Mouse (Mus musculus): ENCODE results near the gene Zfp462. TPM values are rescaled to one million over a fixed set of nuclear protein-coding genes. Genes with fewer than 3 reads are reported as not detected.

The Zfp462 gene
- total RNA-seq, 2 experiments from 2014 or later, result 66.6 to 72.6 TPM

DNA sequence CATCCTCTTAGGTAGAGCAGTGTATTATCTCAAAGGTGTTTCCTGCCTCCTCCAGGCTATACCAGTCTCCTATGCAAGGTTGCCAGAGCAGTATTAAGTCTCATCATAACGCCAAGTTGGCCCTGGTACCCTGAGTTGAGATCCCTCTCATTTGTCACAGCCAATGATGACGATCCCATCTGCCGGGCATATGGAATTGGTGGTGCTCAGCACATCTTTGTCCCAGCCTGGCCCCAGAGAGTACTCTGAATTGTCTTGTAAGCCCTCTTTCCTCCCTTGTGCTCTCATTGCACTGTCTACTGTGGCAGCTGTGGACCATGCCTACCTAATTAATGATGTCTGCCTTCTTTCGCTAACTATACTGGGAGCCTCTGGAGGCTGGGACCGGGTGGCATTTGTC, 126.7 kb downstream of the Zfp462 start:
- no peak for DNase-seq (ENCODE audit: extremely low spot score in 1 of 2, low spot score in 2 of 2)
- intact Hi-C loops (cut with DNase I), result no loop called here

DNA sequence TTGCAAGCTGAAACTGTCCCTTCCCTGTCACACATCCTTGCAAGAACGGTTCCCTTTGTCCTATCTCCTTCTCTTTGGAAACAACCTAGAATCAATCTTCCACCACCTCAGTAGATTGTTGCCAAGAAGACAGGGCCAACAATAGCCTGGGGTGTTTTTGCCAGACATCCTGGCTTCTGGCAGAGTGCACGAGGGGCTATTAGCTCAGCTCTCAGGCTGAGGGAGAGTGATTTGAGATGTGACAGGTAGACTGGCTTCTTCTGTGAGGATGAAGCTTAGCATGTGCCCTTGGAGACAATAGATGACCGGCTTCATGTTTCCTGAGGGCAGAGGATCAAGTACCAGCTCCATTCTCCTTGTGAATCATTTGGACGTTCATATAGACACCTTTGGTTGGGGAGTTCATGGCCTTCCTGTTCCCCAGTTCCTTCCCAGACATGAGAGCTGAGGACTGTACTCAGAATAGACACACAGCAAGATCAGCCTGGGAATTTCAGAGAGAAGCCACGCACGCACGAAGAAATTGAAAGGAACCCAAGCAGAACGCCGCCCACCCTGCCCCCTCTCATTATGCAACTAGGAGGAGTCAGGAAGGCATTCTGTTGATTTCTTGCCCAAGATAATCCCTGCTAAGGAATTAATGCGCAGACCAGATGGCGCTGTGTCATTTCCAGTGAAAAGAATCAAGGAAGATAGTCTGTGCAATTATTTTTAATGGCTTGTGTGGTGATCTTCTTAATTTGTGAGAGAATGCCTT, 132.5 kb downstream of the Zfp462 start:
- peak; percentile 42 to 61 for DNase-seq (ENCODE audit: extremely low spot score in 1 of 2, low spot score in 2 of 2)
- intact Hi-C loops (cut with DNase I), result no loop called here

GRCm38 (mm10) chr4:55077902-55078716, 133.3 kb downstream of the Zfp462 start:
- intact Hi-C loops (cut with DNase I), result no loop called here
- no peak for DNase-seq (ENCODE audit: extremely low spot score in 1 of 2, low spot score in 2 of 2)

- intact Hi-C loops (cut with DNase I), result no loop called here
- DNase-seq (ENCODE audit: extremely low spot score in 1 of 2, low spot score in 2 of 2), result no peak
These were observed 134.2 kb downstream of the Zfp462 start for GRCm38 (mm10) chr4:55079056-55079455.

DNA sequence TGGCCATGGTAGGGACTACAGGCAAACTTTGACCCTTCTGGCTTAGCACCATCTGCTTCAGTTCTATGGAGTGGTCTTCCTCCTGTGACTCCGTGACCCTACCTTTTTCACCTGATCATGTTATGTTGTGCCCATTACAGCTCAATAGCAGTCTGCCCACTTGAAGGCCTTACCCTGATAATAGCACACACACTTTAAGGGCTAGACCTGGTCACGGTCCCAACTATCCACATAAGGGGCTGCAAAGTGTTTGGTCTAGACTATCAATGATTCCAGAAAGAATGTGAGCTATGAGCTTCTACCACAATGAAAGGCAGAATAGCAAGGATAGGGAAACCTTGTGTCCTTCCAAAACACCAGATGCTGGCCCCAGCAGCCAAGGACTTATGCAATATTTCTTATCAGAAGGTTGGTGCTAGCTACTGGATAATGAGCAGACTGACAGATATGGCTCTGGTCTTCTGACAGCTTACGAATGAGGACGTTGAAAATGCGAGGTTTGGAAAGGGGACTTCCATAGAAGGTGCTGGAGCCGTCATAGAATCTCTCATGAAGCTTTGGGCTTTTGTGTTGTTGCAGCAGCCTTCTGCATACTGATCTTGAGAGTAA, 139.3 kb downstream of the Zfp462 start:
- no peak for DNase-seq (ENCODE audit: extremely low spot score in 1 of 2, low spot score in 2 of 2)
- intact Hi-C loops (cut with DNase I), result no loop called here

DNA sequence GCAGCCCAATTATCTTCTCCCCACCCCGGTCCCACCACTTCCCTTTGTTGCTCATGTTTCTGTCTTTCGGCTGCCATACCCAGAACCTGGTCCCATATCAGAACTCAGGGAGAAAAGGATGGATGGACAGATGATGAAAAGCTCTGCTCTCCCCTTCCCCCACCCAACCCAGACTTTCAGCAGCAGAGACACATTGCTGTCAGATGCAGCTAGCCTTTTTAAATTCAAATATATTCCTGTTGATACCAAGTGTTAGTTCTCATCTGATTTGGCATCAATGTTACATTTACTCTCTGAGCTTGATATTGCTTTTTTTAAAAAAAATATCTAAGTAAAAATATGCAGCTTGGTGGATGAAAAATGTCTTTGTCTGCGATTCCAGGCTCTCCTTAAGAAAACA, 143.3 kb downstream of the Zfp462 start:
- intact Hi-C loops (cut with DNase I), result no loop called here
- DNase-seq (ENCODE audit: extremely low spot score in 1 of 2, low spot score in 2 of 2), result no peak

DNA sequence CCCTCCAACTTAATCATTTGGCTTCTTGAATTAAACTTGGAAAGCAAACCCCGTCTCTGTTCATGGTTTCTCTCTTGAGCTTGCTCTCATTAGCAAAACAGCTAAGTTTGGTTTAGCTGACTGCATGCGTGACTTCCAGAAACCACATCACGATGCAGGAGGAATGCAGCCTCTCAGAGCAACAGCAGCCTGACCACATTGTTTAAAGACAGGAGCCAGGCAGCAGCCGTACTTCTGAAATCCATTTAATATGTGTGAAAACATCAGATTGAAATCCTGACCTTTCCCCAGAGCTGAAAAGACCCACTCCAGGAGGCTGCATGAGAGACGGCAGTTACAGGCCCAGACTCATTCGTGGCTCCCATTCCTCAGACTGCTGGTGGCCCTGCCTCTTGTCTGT, 144.1 kb downstream of the Zfp462 start:
- intact Hi-C loops (cut with DNase I), result no loop called here
- no peak for DNase-seq (ENCODE audit: extremely low spot score in 1 of 2, low spot score in 2 of 2)

GRCm38 (mm10) chr4:55097157-55097556, 152.3 kb downstream of the Zfp462 start:
- DNase-seq (ENCODE audit: extremely low spot score in 1 of 2, low spot score in 2 of 2), result no peak
- intact Hi-C loops (cut with DNase I), result no loop called here

DNA sequence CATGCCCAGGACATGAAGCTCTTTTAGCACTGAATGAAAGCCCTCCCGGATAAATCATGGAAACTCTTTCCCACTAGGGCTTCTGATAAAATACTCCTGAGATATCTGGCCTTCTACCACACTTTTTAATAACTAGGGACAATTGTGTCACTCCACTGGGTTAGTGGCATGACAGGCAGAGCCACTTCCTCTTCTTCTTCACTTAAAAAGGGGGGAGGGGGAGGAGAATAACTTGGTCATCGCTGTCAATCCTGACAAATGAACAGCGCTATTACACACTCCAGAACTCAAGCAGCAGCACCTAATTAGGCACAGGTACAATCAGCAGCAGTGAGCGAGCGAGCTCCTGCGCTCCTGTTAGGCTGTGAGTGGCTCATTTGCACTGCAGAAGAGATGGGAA, 153.5 kb downstream of the Zfp462 start:
- intact Hi-C loops (cut with DNase I), result no loop called here

GRCm38 (mm10) chr4:55100851-55101250, 156.0 kb downstream of the Zfp462 start:
- intact Hi-C loops (cut with DNase I), result no loop called here

More for the DNA sequence above, 153.5 kb downstream of the Zfp462 start:
- DNase-seq (ENCODE audit: extremely low spot score in 1 of 2, low spot score in 2 of 2), result no peak

DNA sequence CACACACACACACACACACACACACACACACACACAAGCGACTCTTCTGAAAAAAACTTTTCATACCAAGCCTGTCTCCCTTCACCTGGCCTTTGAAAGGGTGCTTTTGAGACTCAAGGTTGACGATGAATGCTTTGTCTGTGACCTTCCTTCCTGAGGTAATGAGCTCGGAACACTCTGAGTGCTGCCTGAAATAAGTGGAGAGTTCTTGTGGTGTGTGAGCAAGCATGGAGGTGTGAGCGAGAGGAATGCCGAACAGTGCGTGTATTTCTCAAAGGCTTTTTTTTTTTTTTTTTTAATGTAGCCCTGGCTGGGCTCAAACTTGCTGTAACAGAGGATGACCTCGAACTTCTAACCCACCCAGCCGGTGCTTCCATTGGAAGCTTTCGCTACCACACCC, 156.8 kb downstream of the Zfp462 start:
- intact Hi-C loops (cut with DNase I), result no loop called here
- DNase-seq (ENCODE audit: extremely low spot score in 1 of 2, low spot score in 2 of 2), result no peak

More at GRCm38 (mm10) chr4:55100851-55101250, 156.0 kb downstream of the Zfp462 start:
- DNase-seq (ENCODE audit: extremely low spot score in 1 of 2, low spot score in 2 of 2), result no peak

GRCm38 (mm10) chr4:55102382-55102781, 157.5 kb downstream of the Zfp462 start:
- DNase-seq (ENCODE audit: extremely low spot score in 1 of 2, low spot score in 2 of 2), result no peak
- intact Hi-C loops (cut with DNase I), result no loop called here

DNA sequence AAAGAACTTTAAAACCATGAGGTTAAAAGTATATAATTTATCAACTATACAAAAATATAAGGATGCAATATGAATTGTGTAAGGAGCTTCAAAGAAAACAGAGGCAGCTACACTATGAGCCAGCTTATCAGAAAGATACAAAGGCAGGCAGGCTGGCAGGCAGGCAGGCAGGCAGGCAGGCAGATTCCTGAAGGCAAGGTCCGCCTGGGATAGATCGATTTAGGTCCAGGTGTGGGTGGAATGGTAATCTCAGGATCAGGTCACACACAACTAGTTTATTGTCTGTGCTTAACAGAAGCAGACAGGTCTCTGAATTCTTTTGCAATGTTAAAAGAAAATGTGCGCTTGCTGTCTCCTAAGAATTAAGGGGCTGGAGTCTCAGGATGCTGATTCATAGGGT, 158.7 kb downstream of the Zfp462 start:
- intact Hi-C loops (cut with DNase I), result no loop called here
- no peak for DNase-seq (ENCODE audit: extremely low spot score in 1 of 2, low spot score in 2 of 2)

DNA sequence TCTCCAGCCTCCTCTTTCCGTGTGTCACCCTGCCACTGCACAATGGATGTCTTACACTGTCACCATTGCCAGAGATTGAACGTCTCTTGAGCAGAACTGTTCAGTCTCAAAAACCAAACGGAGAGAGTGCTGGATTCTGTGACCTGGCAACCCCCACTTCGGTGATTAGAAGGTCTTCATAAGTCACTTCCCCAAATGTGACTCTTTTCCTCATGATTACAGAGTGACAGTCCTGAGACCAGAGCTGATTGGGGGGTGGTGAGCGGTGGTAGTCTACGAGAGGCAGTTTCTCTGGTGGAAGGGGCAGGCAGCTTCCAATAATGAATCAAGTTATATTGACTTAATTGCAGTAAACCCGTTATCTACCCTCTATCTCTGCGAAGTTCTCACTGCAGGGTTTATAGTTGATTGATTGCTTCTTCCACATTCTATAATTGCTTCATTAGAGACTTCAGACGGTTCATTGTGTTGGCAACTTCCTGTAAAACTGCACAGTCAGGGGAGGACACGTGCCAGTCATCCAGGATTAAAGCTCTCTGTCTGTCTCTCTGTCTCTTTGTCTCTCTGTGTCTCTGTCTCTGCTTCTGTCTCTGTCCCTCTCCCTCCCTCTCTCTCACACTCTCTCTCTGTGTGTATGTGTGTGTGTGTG, 173.1 kb downstream of the Zfp462 start:
- intact Hi-C loops (cut with DNase I), result no loop called here

GRCm38 (mm10) chr4:55121126-55121525, 176.3 kb downstream of the Zfp462 start:
- DNase-seq (ENCODE audit: extremely low spot score in 1 of 2, low spot score in 2 of 2), result no peak
- intact Hi-C loops (cut with DNase I), result no loop called here

More for the DNA sequence above, 173.1 kb downstream of the Zfp462 start:
- DNase-seq (ENCODE audit: extremely low spot score in 1 of 2, low spot score in 2 of 2), result no peak

DNA sequence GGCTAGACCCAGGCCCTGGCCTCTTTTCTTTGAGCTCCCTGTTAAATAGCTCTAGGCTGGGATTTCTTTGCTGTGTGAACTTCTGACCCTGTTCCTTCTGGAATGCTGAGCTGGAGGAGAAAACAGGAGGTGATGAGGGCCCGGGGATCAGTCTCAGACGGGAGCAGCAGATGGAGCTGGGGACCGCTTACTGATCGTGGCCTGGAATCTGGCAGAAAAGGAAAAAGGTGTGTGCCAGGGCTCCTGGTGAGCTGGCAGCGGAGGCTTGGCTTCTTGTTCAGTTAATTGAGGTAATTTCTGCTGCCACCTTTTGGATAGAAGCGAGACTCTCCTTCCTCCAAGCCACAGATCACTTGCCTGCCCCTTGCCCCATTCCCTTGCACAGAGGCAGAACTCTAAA, 177.1 kb downstream of the Zfp462 start:
- DNase-seq (ENCODE audit: extremely low spot score in 1 of 2, low spot score in 2 of 2), result no peak
- intact Hi-C loops (cut with DNase I), result no loop called here

GRCm38 (mm10) chr4:55124126-55124525, 179.3 kb downstream of the Zfp462 start:
- no peak for DNase-seq (ENCODE audit: extremely low spot score in 1 of 2, low spot score in 2 of 2)
- intact Hi-C loops (cut with DNase I), result no loop called here

- intact Hi-C loops (cut with DNase I), result no loop called here
- peak in 1 of 2 experiments; percentile 34 for DNase-seq (ENCODE audit: extremely low spot score in 1 of 2, low spot score in 2 of 2)
These were observed 180.3 kb downstream of the Zfp462 start for GRCm38 (mm10) chr4:55125048-55125737.

- intact Hi-C loops (cut with DNase I), result no loop called here
- peak in 1 of 2 experiments; percentile 19 for DNase-seq (ENCODE audit: extremely low spot score in 1 of 2, low spot score in 2 of 2)
These were observed 180.8 kb downstream of the Zfp462 start for GRCm38 (mm10) chr4:55125738-55126054.

Data from left cerebral cortex, postnatal 10 days (tissue).